Mouse (Mus musculus) layer of hippocampus, adult 6 months (tissue): ENCODE results near the gene Gtf2i. TPM values are rescaled to one million over a fixed set of nuclear protein-coding genes. Genes with fewer than 3 reads are reported as not detected.

Experiments
- long read RNA-seq, 2 experiments: library from polyadenylated mRNA; unstranded; transcript quantifications; one replicate each; pipeline ENCODE4 v2.0.0; 2019 to 2020
- microRNA-seq: library from miRNA; unstranded; fragments of <30 nt; microRNA quantifications from one replicate; pipeline ENCODE4 v1.2.0, GENCODE M21; 2020
- polyA plus RNA-seq: library from polyadenylated mRNA; unstranded; fragments of <200 nt; fragmentation: Nextera tagmentation; gene quantifications from 2 replicates; pipeline ENCODE4 v1.2.3, GENCODE M21; 2021

Gtf2i gene
- 38.7 and 44.0 TPM in 2 replicates for polyA plus RNA-seq
- long read RNA-seq, experiment 1, full-length matches to known transcripts = 2 of 91 reads
- long read RNA-seq, experiment 1, partial matches to known transcripts = 65 of 91 reads
- long read RNA-seq, experiment 1, other reads (novel, unspliced or antisense) = 24 of 91 reads
- long read RNA-seq, experiment 2, full-length matches to known transcripts = 42 of 284 reads
- long read RNA-seq, experiment 2, partial matches to known transcripts = 149 of 284 reads
- long read RNA-seq, experiment 2, other reads (novel, unspliced or antisense) = 93 of 284 reads

GRCm38 (mm10) chr5:134314688-134315622 lies at the start of gene Gtf2i:
Gene Gtf2i, minus strand, starts transcription at chr5:134314760.

GRCm38 (mm10) chr5:134229391-134229790 lies 85.2 kb downstream of the Gtf2i start, which contains the start of gene Ncf1:
Gene Ncf1, minus strand, starts transcription at chr5:134229625.

Small RNAs within 50 kb of the gene (microRNA-seq; reads per million reads assigned to microRNA genes)
- not detected for gene Mir3965

Other genes with a start within 250 kb of the Gtf2i start
- 19.4 and 33.4 TPM in 2 replicates for gene Castor2, start 215.0 kb downstream of the Gtf2i start, polyA plus RNA-seq
- 9.4 and 10.6 TPM in 2 replicates for gene Rcc1l, start 138.0 kb downstream of the Gtf2i start, polyA plus RNA-seq
- 4.2 and 4.5 TPM in 2 replicates for gene Gtf2ird2, start 130.7 kb downstream of the Gtf2i start, polyA plus RNA-seq
- 3.3 and 3.4 TPM in 2 replicates for gene Ncf1, start 85.1 kb downstream of the Gtf2i start, polyA plus RNA-seq
- gene Gtf2ird1, start 142.0 kb upstream of the Gtf2i start, polyA plus RNA-seq = 6.6 and 8.8 TPM in 2 replicates
- 4.6 and 5.0 TPM in 2 replicates for gene Clip2, start 237.7 kb upstream of the Gtf2i start, polyA plus RNA-seq
- gene Syna, start 245.4 kb upstream of the Gtf2i start, polyA plus RNA-seq = 3.0 and 3.3 TPM in 2 replicates